Mouse (Mus musculus): Measurements from ENCODE around the gene Tm9sf2. TPM values are rescaled to one million over a fixed set of nuclear protein-coding genes. Genes with fewer than 3 reads are reported as not detected.

Tm9sf2 gene
- polyA plus RNA-seq, 1 experiment, result 64.1 TPM

DNA sequence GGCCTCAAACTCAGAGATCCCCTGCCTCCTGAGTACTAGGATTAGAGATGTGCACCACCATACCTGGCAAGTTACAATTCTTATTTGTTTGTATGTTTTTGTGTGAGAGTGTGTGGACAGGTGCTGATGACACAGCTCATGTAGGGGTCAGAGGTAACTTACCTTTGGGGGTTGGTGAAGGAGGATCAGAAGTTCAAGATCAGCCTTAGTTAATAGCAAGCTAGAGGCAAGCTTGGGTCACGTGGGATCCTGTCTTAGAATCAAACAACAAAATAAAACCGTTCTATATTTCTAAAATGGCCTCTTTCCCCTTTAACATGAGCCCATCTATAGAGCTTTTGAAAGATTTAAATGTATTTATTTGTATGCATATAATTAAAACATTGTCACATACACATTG, 83.7 kb downstream of the Tm9sf2 start:
- Histone ChIP-seq H3K36me3 (ENCODE audit: control insufficient read depth, insufficient read depth) (no peaks in the 10 kb centered on the region), H3K4me3 (no peak overlapping the region), H3K27me3 (ENCODE audit: control insufficient read depth, insufficient read depth, insufficient read length) (no peaks in the 10 kb centered on the region), H3K79me2 (ENCODE audit: control insufficient read depth, insufficient read depth) (no peaks in the 10 kb centered on the region), H3K4me2 (ENCODE audit: low read depth) (no peak overlapping the region), H3ac (ENCODE audit: control insufficient read depth, insufficient read length) (no peak overlapping the region)
- TF ChIP-seq CEBPB (IDR thresholded peaks at IDR 0.05; ENCODE audit: insufficient read depth, poor library complexity, severe bottlenecking) (no peak), TCF12 (IDR thresholded peaks at IDR 0.05; ENCODE audit: insufficient read depth, poor library complexity, severe bottlenecking) (no peak), POLR2A (IDR thresholded peaks at IDR 0.05; ENCODE audit: insufficient read length, low read depth) (no peak), MYOG (IDR thresholded peaks at IDR 0.05; ENCODE audit: control insufficient read depth in 1 of 3, insufficient read depth in 1 of 3, insufficient read length in 2 of 3, low read depth in 2 of 3) (no peak), POLR2AphosphoS2 (IDR thresholded peaks at IDR 0.05; ENCODE audit: insufficient read length, low read depth) (no peak), USF1 (IDR thresholded peaks at IDR 0.05; ENCODE audit: low read depth) (no peak), E2F4 (IDR thresholded peaks at IDR 0.05; ENCODE audit: insufficient read depth) (no peak), MYOD1 (IDR thresholded peaks at IDR 0.05; ENCODE audit: control insufficient read depth in 1 of 3, insufficient read length in 2 of 3, low read depth in 2 of 3) (no peak), REST (IDR thresholded peaks at IDR 0.05; ENCODE audit: insufficient read depth, insufficient read length) (no peak), TCF3 (IDR thresholded peaks at IDR 0.05; ENCODE audit: insufficient read length, low read depth) (no peak), SRF (IDR thresholded peaks at IDR 0.05; ENCODE audit: control insufficient read depth, insufficient read length, low read depth) (no peak), MAX (IDR thresholded peaks at IDR 0.05; ENCODE audit: low read depth) (no peak)

DNA sequence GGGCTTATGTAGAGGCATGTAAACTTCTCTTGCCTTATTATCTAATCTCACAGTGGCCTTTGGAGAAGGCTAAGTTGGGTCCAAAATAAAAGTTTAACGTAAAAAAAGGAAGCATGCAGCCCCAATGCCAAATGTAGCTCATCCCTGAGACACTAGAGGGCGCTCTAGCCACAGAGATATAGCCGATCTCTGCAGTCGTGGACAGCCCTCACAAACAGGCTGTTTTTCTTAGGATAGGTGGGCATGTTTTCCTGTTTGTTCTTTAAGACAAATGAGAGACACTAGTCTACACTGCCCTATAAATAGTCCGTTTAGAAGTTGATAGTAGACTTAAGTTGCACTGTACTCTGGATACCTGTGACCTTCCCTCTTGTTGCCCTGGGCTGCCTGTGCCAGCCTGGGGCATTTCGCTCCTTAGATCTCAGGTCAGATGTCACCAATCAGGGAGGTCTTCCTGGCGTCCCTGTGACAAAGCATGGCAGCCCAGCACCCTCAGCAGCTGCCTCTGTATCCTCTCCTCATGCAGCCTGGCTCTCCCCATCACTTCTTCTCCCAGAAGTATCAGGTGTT, 84.2 kb downstream of the Tm9sf2 start:
- TF ChIP-seq MYOD1 (IDR thresholded peaks at IDR 0.05; ENCODE audit: control insufficient read depth in 1 of 3, insufficient read length in 2 of 3, low read depth in 2 of 3) (no peak), POLR2AphosphoS2 (IDR thresholded peaks at IDR 0.05; ENCODE audit: insufficient read length, low read depth) (no peak), CEBPB (IDR thresholded peaks at IDR 0.05; ENCODE audit: insufficient read depth, poor library complexity, severe bottlenecking) (no peak), POLR2A (IDR thresholded peaks at IDR 0.05; ENCODE audit: insufficient read length, low read depth) (no peak), SRF (IDR thresholded peaks at IDR 0.05; ENCODE audit: control insufficient read depth, insufficient read length, low read depth) (no peak)
- Histone ChIP-seq H3K27me3 (ENCODE audit: control insufficient read depth, insufficient read depth, insufficient read length) (no peaks in the 10 kb centered on the region), H3ac (ENCODE audit: control insufficient read depth, insufficient read length) (no peak overlapping the region), H3K36me3 (ENCODE audit: control insufficient read depth, insufficient read depth) (no peaks in the 10 kb centered on the region), H3K79me2 (ENCODE audit: control insufficient read depth, insufficient read depth) (no peaks in the 10 kb centered on the region), H3K4me2 (ENCODE audit: low read depth) (no peak overlapping the region), H3K4me3 (no peak overlapping the region)

DNA sequence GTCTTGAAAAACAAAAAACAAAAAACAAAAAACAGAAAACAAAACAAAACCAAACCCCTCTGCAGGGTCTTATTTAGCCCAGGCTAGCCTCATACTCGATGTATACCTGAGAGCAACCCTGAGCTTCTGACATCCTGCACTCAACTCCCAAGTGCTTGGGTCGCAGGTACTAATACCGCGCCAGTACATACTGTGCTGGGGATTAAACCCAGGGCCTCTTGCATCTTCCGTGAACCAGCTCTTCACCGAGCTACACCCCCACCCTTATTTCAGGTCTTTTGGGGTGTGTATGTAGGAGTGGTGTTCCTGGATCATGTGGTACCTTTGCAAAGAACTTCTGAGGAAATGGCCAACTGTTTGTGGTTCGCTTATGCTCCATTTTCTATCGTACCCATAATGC, 87.8 kb downstream of the Tm9sf2 start:
- Histone ChIP-seq H3K27me3 (ENCODE audit: control insufficient read depth, insufficient read depth, insufficient read length) (no peaks in the 10 kb centered on the region), H3K79me2 (ENCODE audit: control insufficient read depth, insufficient read depth) (no peaks in the 10 kb centered on the region), H3K4me2 (ENCODE audit: low read depth) (no peak overlapping the region), H3ac (ENCODE audit: control insufficient read depth, insufficient read length) (no peak overlapping the region), H3K4me3 (no peak overlapping the region), H3K36me3 (ENCODE audit: control insufficient read depth, insufficient read depth) (no peaks in the 10 kb centered on the region)
- TF ChIP-seq POLR2AphosphoS2 (IDR thresholded peaks at IDR 0.05; ENCODE audit: insufficient read length, low read depth) (no peak), REST (IDR thresholded peaks at IDR 0.05; ENCODE audit: insufficient read depth, insufficient read length) (no peak), POLR2A (IDR thresholded peaks at IDR 0.05; ENCODE audit: insufficient read length, low read depth) (no peak), TCF3 (IDR thresholded peaks at IDR 0.05; ENCODE audit: insufficient read length, low read depth) (no peak), MYOD1 (IDR thresholded peaks at IDR 0.05; ENCODE audit: control insufficient read depth in 1 of 3, insufficient read length in 2 of 3, low read depth in 2 of 3) (no peak), TCF12 (IDR thresholded peaks at IDR 0.05; ENCODE audit: insufficient read depth, poor library complexity, severe bottlenecking) (no peak), MYOG (IDR thresholded peaks at IDR 0.05; ENCODE audit: control insufficient read depth in 1 of 3, insufficient read depth in 1 of 3, insufficient read length in 2 of 3, low read depth in 2 of 3) (no peak), USF1 (IDR thresholded peaks at IDR 0.05; ENCODE audit: low read depth) (no peak), E2F4 (IDR thresholded peaks at IDR 0.05; ENCODE audit: insufficient read depth) (no peak), SRF (IDR thresholded peaks at IDR 0.05; ENCODE audit: control insufficient read depth, insufficient read length, low read depth) (no peak), CEBPB (IDR thresholded peaks at IDR 0.05; ENCODE audit: insufficient read depth, poor library complexity, severe bottlenecking) (no peak)

DNA sequence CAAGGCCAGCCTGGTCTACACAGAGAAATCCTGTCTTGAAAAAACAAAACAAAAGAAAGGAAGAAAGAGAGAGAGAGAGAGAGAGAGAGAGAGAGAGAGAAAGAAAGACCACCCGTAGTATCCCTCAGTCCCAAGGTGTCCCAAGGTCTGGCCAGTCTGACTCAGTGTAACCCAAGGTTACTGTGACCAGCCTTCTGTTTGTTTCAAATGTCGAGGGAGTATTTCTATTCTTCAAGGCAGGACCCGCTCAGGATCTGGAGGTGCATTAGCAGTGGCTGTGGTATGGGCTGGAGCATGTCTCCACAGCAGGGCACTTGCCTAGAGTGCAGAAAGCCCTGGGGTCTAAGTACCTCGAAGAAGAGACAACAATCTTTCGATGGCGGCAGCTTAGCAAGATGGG, 90.0 kb downstream of the Tm9sf2 start:
- TF ChIP-seq POLR2AphosphoS2 (IDR thresholded peaks at IDR 0.05; ENCODE audit: insufficient read length, low read depth) (no peak), E2F4 (IDR thresholded peaks at IDR 0.05; ENCODE audit: insufficient read depth) (no peak), TCF12 (IDR thresholded peaks at IDR 0.05; ENCODE audit: insufficient read depth, poor library complexity, severe bottlenecking) (no peak)
- H3ac ChIP-seq (ENCODE audit: control insufficient read depth, insufficient read length), result no peak overlapping the region
- H3K4me2 ChIP-seq (ENCODE audit: low read depth), result no peak overlapping the region
- H3K36me3 ChIP-seq (ENCODE audit: control insufficient read depth, insufficient read depth), result no peaks in the 10 kb centered on the region
- H3K4me3 ChIP-seq, result no peak overlapping the region
- H3K27me3 ChIP-seq (ENCODE audit: control insufficient read depth, insufficient read depth, insufficient read length), result no peaks in the 10 kb centered on the region
- H3K79me2 ChIP-seq (ENCODE audit: control insufficient read depth, insufficient read depth), result no peaks in the 10 kb centered on the region

DNA sequence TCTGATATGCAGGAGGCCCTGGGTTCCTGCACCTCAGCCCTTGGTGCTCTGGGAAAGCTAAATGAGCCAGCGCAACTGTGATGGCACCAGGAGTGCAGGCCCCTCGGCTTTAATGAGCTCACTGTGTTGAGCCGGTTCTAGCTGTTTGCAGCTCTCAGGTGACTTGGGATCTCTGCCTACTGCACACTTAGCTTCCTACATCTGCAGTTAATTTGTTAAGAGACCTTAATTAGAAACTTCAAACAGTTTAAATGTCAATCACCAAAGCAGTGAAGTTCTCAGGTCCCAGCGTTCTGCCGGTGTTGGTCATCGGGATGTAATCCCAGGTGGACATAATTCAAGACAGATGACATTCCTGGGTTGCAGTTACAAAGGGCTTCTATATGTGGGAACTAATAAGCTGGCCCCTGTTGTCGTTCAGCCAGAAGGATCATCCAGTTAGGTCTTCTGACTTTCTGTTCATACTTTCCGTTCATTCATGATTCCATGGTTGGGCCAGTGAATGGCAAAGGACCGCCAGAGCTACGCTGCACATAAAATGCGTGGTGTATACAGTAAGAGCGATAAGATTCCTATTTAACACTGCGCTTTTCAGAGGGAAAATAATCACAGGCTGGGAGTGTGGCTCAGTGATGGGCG, 93.5 kb downstream of the Tm9sf2 start:
- Histone ChIP-seq H3K79me2 (ENCODE audit: control insufficient read depth, insufficient read depth) (no peaks in the 10 kb centered on the region), H3ac (ENCODE audit: control insufficient read depth, insufficient read length) (no peak overlapping the region), H3K4me3 (no peak overlapping the region), H3K4me2 (ENCODE audit: low read depth) (no peak overlapping the region), H3K36me3 (ENCODE audit: control insufficient read depth, insufficient read depth) (no peaks in the 10 kb centered on the region), H3K27me3 (ENCODE audit: control insufficient read depth, insufficient read depth, insufficient read length) (no peaks in the 10 kb centered on the region)
- no peak for TF ChIP-seq POLR2AphosphoS2 (IDR thresholded peaks at IDR 0.05; ENCODE audit: insufficient read length, low read depth)
- TF ChIP-seq MYOG (IDR thresholded peaks at IDR 0.05; ENCODE audit: control insufficient read depth in 1 of 3, insufficient read depth in 1 of 3, insufficient read length in 2 of 3, low read depth in 2 of 3), result no peak
- no peak for TF ChIP-seq REST (IDR thresholded peaks at IDR 0.05; ENCODE audit: insufficient read depth, insufficient read length)
- no peak for TF ChIP-seq TCF12 (IDR thresholded peaks at IDR 0.05; ENCODE audit: insufficient read depth, poor library complexity, severe bottlenecking)
- no peak for TF ChIP-seq SRF (IDR thresholded peaks at IDR 0.05; ENCODE audit: control insufficient read depth, insufficient read length, low read depth)
- no peak for TF ChIP-seq MAX (IDR thresholded peaks at IDR 0.05; ENCODE audit: low read depth)
- TF ChIP-seq CEBPB (IDR thresholded peaks at IDR 0.05; ENCODE audit: insufficient read depth, poor library complexity, severe bottlenecking), result no peak
- TF ChIP-seq MYOD1 (IDR thresholded peaks at IDR 0.05; ENCODE audit: control insufficient read depth in 1 of 3, insufficient read length in 2 of 3, low read depth in 2 of 3), result no peak

Data from myocyte (in vitro differentiated cells).